Mouse (Mus musculus) E14TG2a.4 (cell line): ENCODE data around the gene Gstt4.

ENCODE experiments used
- H3K27me3 ChIP-seq: 2 replicates; pipeline ENCODE4 v1.6.1; 2014; ENCODE audit warnings: low read length, control low read depth; ENCODE audit not compliant: insufficient read depth
- H3K36me3 ChIP-seq: 2 replicates; pipeline ENCODE4 v1.6.1; 2014; ENCODE audit warnings: low read length, control low read depth; ENCODE audit not compliant: insufficient read depth
- H3K4me1 ChIP-seq: replicated peaks from 2 replicates; pipeline ENCODE4 v1.6.1; 2014; ENCODE audit warnings: low read depth, low read length, control low read depth
- H3K4me3 ChIP-seq: replicated peaks from 2 replicates; pipeline ENCODE4 v1.5.1; 2014; ENCODE audit warnings: mild to moderate bottlenecking, low read length
- H3K9me3 ChIP-seq: 2 replicates; pipeline ENCODE4 v1.6.1; 2014; ENCODE audit warnings: low read length, control low read depth
- CTCF ChIP-seq: conservative IDR thresholded peaks from 2 replicates; pipeline ENCODE4 v1.5.1; 2014; ENCODE audit warnings: low read length
- NANOG ChIP-seq: IDR thresholded peaks from 2 replicates; pipeline ENCODE4 v1.6.1; 2014; ENCODE audit warnings: borderline replicate concordance, low read length, mixed read lengths
- POU5F1 ChIP-seq: IDR thresholded peaks from 2 replicates; pipeline ENCODE4 v1.6.1; 2014; ENCODE audit warnings: low read length, borderline replicate concordance

Gstt4 gene

GRCm38 (mm10) chr10:75819882-75820281 lies 2.5 kb downstream of the Gstt4 start:
- TF ChIP-seq NANOG, result no peak
- TF ChIP-seq CTCF, result no peak
- TF ChIP-seq POU5F1, result no peak
- peaks cover 5% of the 10 kb centered on the region; the same call in 1 of the 2 replicates for H3K4me1 ChIP-seq
- H3K9me3 ChIP-seq, result 0 out of 2 replicates have a peak, but pooled peaks cover 4% of the 10 kb centered on the region
- H3K36me3 ChIP-seq, result no peaks in the 10 kb centered on the region
- no peak overlapping the region for H3K4me3 ChIP-seq
- H3K27me3 ChIP-seq, result 0 out of 2 replicates have a peak, but pooled peaks cover 4% of the 10 kb centered on the region

DNA sequence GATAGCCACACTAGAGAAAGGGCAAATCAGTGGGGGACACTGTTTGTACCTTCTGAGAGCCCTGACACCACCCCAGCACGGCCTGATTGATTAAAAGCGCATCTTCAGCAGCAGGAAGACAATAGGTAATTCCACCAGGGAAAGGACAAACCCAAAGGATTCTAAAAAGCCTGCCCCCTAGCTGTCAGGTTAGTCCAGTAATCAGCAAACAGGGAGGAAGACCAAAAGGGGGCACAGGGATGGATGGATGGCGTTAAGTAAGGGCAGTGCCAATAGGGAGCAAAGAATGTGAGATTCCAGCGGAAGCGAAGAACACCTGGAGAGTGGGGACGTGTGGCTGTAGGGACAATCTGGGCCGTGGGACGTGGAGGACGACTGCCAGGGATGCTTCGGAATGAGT lies 3.7 kb downstream of the Gstt4 start:
- Histone ChIP-seq H3K36me3 (no peaks in the 10 kb centered on the region), H3K4me1 (peaks cover 5% of the 10 kb centered on the region; the same call in 1 of the 2 replicates), H3K4me3 (no peak overlapping the region), H3K9me3 (0 out of 2 replicates have a peak, but pooled peaks cover 4% of the 10 kb centered on the region), H3K27me3 (0 out of 2 replicates have a peak, but pooled peaks cover 4% of the 10 kb centered on the region)
- TF ChIP-seq CTCF (peak; percentile 61), NANOG (no peak)

DNA sequence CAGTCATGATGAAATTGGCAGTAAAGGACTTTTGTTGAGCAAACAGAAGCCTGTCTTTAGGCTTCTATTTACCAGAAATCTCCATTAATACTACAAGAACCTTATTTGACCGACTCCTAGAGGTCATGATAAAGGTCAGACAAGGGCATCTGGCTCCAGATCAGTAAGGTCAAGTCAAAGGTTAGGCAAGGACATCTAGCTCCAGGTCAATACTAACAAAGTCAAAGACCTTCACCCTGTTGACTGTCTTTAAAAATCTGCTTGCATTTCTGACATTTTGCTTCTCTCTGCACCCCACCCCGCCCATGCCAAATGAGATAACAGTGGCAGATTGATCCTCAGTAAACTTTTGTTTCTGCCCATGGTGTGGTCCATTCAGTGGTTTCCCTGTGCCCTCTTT lies 18.1 kb downstream of the Gstt4 start:
- H3K4me3 ChIP-seq, result no peak overlapping the region
- peaks cover 20% of the 10 kb centered on the region for H3K27me3 ChIP-seq
- no peaks in the 10 kb centered on the region for H3K36me3 ChIP-seq
- H3K4me1 ChIP-seq, result peaks cover 11% of the 10 kb centered on the region
- H3K9me3 ChIP-seq, result peaks cover 4% of the 10 kb centered on the region; the same call in 1 of the 2 replicates
- TF ChIP-seq POU5F1 (no peak), CTCF (no peak), NANOG (no peak)

DNA sequence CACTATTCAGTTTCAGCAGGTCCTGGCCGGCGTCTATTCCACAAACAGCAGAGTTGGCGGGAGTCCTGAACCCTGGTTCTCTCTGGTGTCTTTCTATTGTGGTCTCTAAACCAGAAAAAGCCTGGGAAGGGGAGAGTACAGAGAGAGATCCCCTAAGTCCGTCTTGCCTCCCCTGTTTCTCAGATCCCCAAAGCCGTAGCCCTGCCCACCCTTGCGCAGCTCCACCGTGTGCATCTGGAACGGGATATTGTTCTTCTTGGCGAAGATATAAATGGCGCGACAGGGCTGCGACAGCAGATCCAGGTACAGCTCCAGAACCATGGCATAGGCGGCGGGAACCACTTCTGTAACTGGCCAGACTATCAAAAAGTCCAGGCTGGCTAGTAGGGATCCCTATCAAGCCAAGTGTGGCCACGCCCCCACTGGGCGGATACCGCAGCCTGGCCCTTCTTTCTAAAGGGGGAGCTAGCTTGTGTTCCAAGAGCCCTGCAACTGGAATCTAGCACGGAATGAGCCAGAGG lies 24.1 kb downstream of the Gstt4 start, which contains the start of gene Gstt1:
Gene Gstt1 (minus strand): TSS at position 409 of the 521 bp plus-strand sequence.
- no peaks in the 10 kb centered on the region for H3K36me3 ChIP-seq

DNA sequence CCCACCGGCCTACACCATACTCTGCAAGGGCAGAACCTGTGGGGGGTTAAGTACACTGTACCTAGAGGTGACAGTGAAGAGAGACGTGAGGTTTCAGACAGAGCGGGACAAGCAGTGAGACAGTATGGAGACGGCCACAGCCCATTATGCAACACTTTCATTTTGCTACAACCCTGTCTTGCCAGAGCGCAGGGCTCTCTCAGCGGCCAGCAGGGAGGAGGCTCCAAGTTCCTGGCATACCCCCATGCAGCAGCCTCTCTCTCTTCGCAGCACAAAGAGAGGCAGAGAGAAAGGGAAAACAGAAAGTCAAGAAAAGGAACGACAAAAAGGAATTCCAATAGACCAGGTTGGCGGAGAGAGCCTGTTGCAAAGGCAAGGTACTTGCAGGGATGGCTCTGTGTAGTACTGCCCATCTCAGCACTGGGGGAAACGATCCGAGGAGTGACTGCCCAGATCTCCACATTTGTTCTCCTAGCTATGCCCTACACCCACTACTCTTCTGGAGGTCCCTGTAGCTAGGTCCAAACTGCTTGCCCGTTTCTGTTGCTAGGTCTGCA lies 24.6 kb downstream of the Gstt4 start:
- TF ChIP-seq NANOG (no peak), POU5F1 (no peak), CTCF (no peak)
- Histone ChIP-seq H3K36me3 (no peaks in the 10 kb centered on the region), H3K4me1 (peaks cover 61% of the 10 kb centered on the region), H3K4me3 (peak overlapping the region; percentile 75), H3K27me3 (peaks cover 42% of the 10 kb centered on the region), H3K9me3 (no peaks in the 10 kb centered on the region)

More for the DNA sequence above, 24.1 kb downstream of the Gstt4 start, which contains the start of gene Gstt1:
- Histone ChIP-seq H3K9me3 (no peaks in the 10 kb centered on the region), H3K4me3 (peak within 1 kb of the TSS; percentile 75), H3K4me1 (peaks cover 61% of the 10 kb centered on the region), H3K27me3 (peaks cover 42% of the 10 kb centered on the region)
- TF ChIP-seq NANOG (no peak), POU5F1 (no peak), CTCF (no peak)

DNA sequence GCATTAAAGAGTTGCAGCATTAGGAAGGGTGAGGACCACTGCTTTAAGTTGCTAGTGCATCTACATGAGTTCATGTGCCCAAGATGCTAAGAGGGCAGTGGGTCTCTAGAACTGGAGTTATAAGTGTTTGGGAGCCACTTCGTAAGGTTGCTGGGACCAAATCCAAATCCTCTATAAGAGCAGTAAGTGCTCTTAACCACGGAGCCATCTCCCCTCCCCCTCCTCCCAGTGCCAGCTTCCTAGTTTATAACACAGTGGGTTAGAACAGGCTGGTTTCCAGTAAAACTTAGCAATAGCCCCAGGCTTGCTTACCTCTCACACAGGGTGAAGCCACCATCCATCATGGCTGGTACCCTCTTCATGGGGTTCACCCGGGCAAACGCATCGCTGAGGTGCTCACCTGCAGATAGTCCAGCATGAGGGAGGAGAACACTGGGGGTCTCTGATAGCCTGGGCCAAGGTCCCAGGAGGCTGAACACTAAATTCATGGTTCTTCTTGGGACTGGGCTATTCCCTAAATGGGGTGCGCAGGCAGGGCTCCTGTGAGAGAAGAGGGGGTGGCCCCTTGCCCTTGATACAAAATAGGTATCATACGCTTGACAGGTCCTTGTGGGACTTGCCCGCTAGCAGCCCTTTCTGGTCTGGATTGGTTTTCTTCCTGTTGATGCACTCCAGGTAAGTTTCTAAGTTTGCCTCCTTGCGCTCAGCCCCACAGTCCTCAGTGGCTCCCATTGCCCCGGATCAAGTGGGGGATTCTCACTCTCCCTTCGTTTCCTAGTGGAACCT lies 25.4 kb downstream of the Gstt4 start:
- Histone ChIP-seq H3K4me3 (peak overlapping the region; percentile 35), H3K9me3 (no peaks in the 10 kb centered on the region), H3K36me3 (no peaks in the 10 kb centered on the region), H3K4me1 (peaks cover 61% of the 10 kb centered on the region), H3K27me3 (peaks cover 39% of the 10 kb centered on the region)
- TF ChIP-seq CTCF (no peak), POU5F1 (no peak), NANOG (no peak)

DNA sequence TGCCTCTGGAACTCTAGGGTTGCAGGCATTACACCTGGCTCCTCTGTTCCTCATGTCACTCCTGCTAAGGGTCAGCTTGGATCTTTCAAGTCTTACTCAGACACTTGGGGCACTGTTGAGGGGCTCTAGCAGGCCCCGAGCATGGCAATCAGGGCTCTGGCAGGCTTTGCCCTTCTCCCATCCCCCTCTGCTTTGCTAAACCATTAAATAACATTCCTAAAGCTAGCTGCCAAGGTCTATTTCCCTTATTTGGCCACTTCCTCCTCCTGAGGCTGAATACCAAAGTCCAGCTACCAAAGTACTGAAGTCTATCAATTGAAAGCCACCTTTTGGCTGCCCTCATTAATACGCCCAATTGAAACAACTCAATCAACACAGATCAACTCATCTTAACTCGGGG lies 27.5 kb downstream of the Gstt4 start:
- peaks cover 61% of the 10 kb centered on the region for H3K4me1 ChIP-seq
- TF ChIP-seq NANOG (no peak), CTCF (no peak), POU5F1 (no peak)
- H3K4me3 ChIP-seq, result no peak overlapping the region
- no peaks in the 10 kb centered on the region for H3K9me3 ChIP-seq
- peaks cover 29% of the 10 kb centered on the region for H3K27me3 ChIP-seq
- no peaks in the 10 kb centered on the region for H3K36me3 ChIP-seq

- Histone ChIP-seq H3K36me3 (no peaks in the 10 kb centered on the region), H3K4me1 (peaks cover 34% of the 10 kb centered on the region), H3K4me3 (no peak overlapping the region), H3K27me3 (0 out of 2 replicates have a peak, but pooled peaks cover 3% of the 10 kb centered on the region), H3K9me3 (no peaks in the 10 kb centered on the region)
- TF ChIP-seq NANOG (no peak), POU5F1 (no peak), CTCF (no peak)
These were observed 31.6 kb downstream of the Gstt4 start for GRCm38 (mm10) chr10:75790773-75791172.
